Mouse (Mus musculus) embryonic facial prominence, embryonic 14.5 days (tissue): ENCODE measurements at regions not wholly inside any gene's neighbourhood (a gene's known extent, or its start where the extent isn't known, plus 50 kb on each side); places are given as distances from the start of the nearest gene placed in this dataset.
A peak's percentile ranks its signal among the peaks of the same experiment; 100 is the strongest.

Experiments
- ATAC-seq: fragments of 200-750 bp; cut with Nextera tagmentation; 2 replicates; pipeline ENCODE4 v1.8.0; 2017; ENCODE audit warnings: low read depth, moderate number of reproducible peaks, moderate TSS enrichment
- DNase-seq: peaks from one replicate; pipeline ENCODE4 v3.0.0-alpha.2; 2015; ENCODE audit warnings: low spot score
- H3K27ac ChIP-seq: fragments of 300-500 bp; sonication (generic); replicated peaks from 2 replicates; pipeline ENCODE4 v1.5.1; 2014; ENCODE audit warnings: low read depth, mild to moderate bottlenecking, low read length, moderate library complexity
- H3K27me3 ChIP-seq: fragments of 300-500 bp; sonication (generic); replicated peaks from 2 replicates; pipeline ENCODE4 v1.6.1; 2014; ENCODE audit warnings: low read length; ENCODE audit not compliant: control insufficient read depth, insufficient read depth
- H3K36me3 ChIP-seq: fragments of 300-500 bp; sonication (generic); 2 replicates; pipeline ENCODE4 v1.6.1; 2014; ENCODE audit warnings: low read length, mixed read lengths; ENCODE audit not compliant: control insufficient read depth, insufficient read depth
- H3K4me1 ChIP-seq: fragments of 300-500 bp; sonication (generic); 2 replicates; pipeline ENCODE4 v1.6.1; 2014; ENCODE audit warnings: antibody characterized with exemption, low read length; ENCODE audit not compliant: control insufficient read depth, insufficient read depth
- H3K4me2 ChIP-seq: fragments of 300-500 bp; sonication (generic); 2 replicates; pipeline ENCODE4 v1.6.1; 2014; ENCODE audit warnings: low read depth, mild to moderate bottlenecking, low read length, moderate library complexity, mixed read lengths
- H3K4me3 ChIP-seq: fragments of 300-500 bp; sonication (generic); 2 replicates; pipeline ENCODE4 v1.5.1; 2014; ENCODE audit warnings: low read depth, mild to moderate bottlenecking, low read length
- H3K9ac ChIP-seq: fragments of 300-500 bp; sonication (generic); 2 replicates; pipeline ENCODE4 v1.6.1; 2014; ENCODE audit warnings: low read depth, mild to moderate bottlenecking, low read length, moderate library complexity, mixed read lengths
- H3K9me3 ChIP-seq: fragments of 300-500 bp; sonication (generic); 2 replicates; pipeline ENCODE4 v1.6.1; 2016; ENCODE audit warnings: low read length; ENCODE audit not compliant: control insufficient read depth
- WGBS: fragments of 180-500 bp; shearing (Covaris S2); extraction: QIAGEN DNeasy Blood & Tissue Kit; methylation state at CpG from one replicate; pipeline ENCODE4 v1.1.7; 2014; 5-methylcytosine and 5-hydroxymethylcytosine counted together

DNA sequence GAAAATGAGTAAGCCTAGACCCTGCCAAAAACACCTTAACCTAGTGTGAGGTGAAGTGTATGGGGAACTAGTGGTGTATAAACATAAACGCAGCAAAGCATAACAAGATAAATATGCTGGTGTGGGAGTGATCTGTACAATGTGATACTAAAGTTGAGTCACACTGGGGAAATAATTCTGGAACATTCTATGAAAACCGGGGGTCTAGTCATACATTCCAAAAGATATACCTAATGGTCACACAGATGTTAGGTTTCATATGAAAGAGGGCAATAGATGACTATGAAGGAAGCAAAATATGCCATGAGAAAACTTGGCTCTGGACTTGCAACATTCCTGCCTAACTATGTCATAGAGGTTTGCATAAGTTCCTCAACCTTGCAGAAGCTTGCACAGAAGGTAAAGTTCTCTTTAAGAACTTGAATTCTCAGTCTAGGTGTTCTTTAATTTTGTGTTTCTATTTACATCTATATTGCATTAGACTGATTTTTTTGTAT, 3712.4 kb upstream of the Gm7489 start:
- H3K36me3 ChIP-seq: no peaks in the 10 kb centered on the region
- DNase-seq (peak; percentile 7), ATAC-seq (no peak)
- H3K4me1 ChIP-seq: no peaks in the 10 kb centered on the region
- no peak overlapping the region for H3K4me2 ChIP-seq
- WGBS: 62% methylated on average over 2 of the region's 2 CpGs
- no peaks in the 10 kb centered on the region for H3K27me3 ChIP-seq
- no peak overlapping the region for H3K27ac ChIP-seq
- no peaks in the 10 kb centered on the region for H3K9me3 ChIP-seq
- H3K4me3 ChIP-seq: no peak overlapping the region
- no peak overlapping the region for H3K9ac ChIP-seq

DNA sequence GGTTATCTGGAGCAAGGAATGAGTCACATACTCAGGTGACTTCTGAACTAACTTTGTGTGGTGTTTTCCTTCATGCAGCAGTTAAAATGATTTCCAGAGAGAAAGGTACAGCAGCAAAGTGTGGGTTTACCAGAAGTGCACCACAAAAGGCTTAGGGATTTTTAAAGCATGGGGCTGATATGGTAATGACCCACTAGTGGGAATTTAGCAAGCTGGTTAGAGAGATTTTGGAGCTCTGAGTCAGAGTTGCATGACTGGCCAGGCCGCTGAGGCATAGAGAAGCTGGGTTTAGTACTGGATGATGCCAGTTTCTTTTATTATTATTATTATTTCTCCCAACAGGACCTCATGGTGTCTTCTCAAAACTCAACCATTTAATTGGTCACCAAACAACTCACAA, 3701.5 kb upstream of the Gm7489 start:
- DNase-seq (no peak), ATAC-seq (no peak)
- no peak overlapping the region for H3K27ac ChIP-seq

More for the DNA sequence above, 3701.5 kb upstream of the Gm7489 start:
- H3K27me3 ChIP-seq: no peaks in the 10 kb centered on the region
- H3K4me1 ChIP-seq: no peaks in the 10 kb centered on the region
- no peak overlapping the region for H3K4me2 ChIP-seq
- 97% methylated on average over 1 of the region's 1 CpGs for WGBS
- no peak overlapping the region for H3K4me3 ChIP-seq
- H3K9me3 ChIP-seq: peaks cover 10% of the 10 kb centered on the region
- no peaks in the 10 kb centered on the region for H3K36me3 ChIP-seq
- H3K9ac ChIP-seq: no peak overlapping the region
